Comparison of ENCODE assay signal across 8 mouse cellular contexts in genomic region chr19:43673513-43674315, GRCm38 (mm10). TPM values are rescaled to one million over a fixed set of nuclear protein-coding genes. Genes with fewer than 3 reads are reported as not detected.
DNase-seq lines count a peak whose midpoint lies in the region; ATAC-seq and TF ChIP-seq lines count a peak whose summit lies in the region.

No protein-coding gene starts in this region.

- no peak overlapping the region; the same call in 1 of the 2 replicates for H3K27ac ChIP-seq in embryonic facial prominence, embryonic 13.5 days
- no peak overlapping the region for H3K27ac ChIP-seq in limb, embryonic 12.5 days
- H3K27ac ChIP-seq in small intestine, adult 2 months (ENCODE audit: insufficient read depth, low read depth, low read length), result peak overlapping the region; percentile 80

- TF ChIP-seq POLR2A in small intestine, adult 2 months (IDR thresholded peaks at IDR 0.05; ENCODE audit: low read depth, low read length), result no peak

- ATAC-seq in erythroblast, adult 5-6 weeks (replicated peaks; ENCODE audit: low FRiP score, poor library complexity, severe bottlenecking), result no peak
- ATAC-seq in embryonic facial prominence, embryonic 13.5 days (ENCODE audit: insufficient number of reproducible peaks, insufficient read depth, low FRiP score, low TSS enrichment, low read depth), result no peak
- ATAC-seq in limb, embryonic 12.5 days (ENCODE audit: insufficient number of reproducible peaks, insufficient read depth, low FRiP score, low TSS enrichment, low read depth), result no peak

- TF ChIP-seq CTCF in small intestine, adult 2 months (IDR thresholded peaks at IDR 0.05; ENCODE audit: extremely low read depth, insufficient read length, insufficient replicate concordance, low read depth, low read length), result no peak

- H3K27me3 ChIP-seq in erythroblast, embryonic 14.5 days (ENCODE audit: control insufficient read depth), result no peaks in the 10 kb centered on the region
- no peaks in the 10 kb centered on the region; the same call in 1 of the 2 replicates for H3K27me3 ChIP-seq in embryonic facial prominence, embryonic 13.5 days
- peaks cover 2% of the 10 kb centered on the region; the same call in 1 of the 2 replicates for H3K27me3 ChIP-seq in limb, embryonic 12.5 days
- no peaks in the 10 kb centered on the region for H3K27me3 ChIP-seq in small intestine, adult 2 months (ENCODE audit: control insufficient read depth, insufficient read depth, low read length)

- H3K36me3 ChIP-seq in erythroblast, embryonic 14.5 days (ENCODE audit: control insufficient read depth), result peaks cover 5% of the 10 kb centered on the region
- H3K36me3 ChIP-seq in embryonic facial prominence, embryonic 13.5 days, result no peaks in the 10 kb centered on the region
- no peaks in the 10 kb centered on the region for H3K36me3 ChIP-seq in limb, embryonic 12.5 days
- H3K36me3 ChIP-seq in small intestine, adult 2 months (ENCODE audit: control insufficient read depth, insufficient read depth, low read length), result no peaks in the 10 kb centered on the region

- H3K4me1 ChIP-seq in erythroblast, embryonic 14.5 days (ENCODE audit: control insufficient read depth), result peaks cover 46% of the 10 kb centered on the region
- peaks cover 30% of the 10 kb centered on the region for H3K4me1 ChIP-seq in embryonic facial prominence, embryonic 13.5 days
- peaks cover 30% of the 10 kb centered on the region for H3K4me1 ChIP-seq in limb, embryonic 12.5 days (replicated peaks)
- peaks cover 19% of the 10 kb centered on the region for H3K4me1 ChIP-seq in small intestine, adult 2 months (ENCODE audit: control insufficient read depth, insufficient read depth, insufficient read length, low read length)

- peak overlapping the region; percentile 95 for H3K9ac ChIP-seq in embryonic facial prominence, embryonic 13.5 days
- H3K9ac ChIP-seq in limb, embryonic 12.5 days (replicated peaks), result peak overlapping the region; percentile 87

- H3K4me3 ChIP-seq in erythroblast, embryonic 14.5 days (replicated peaks), result peak overlapping the region; percentile 95
- H3K4me3 ChIP-seq in embryonic facial prominence, embryonic 13.5 days, result peak overlapping the region; percentile 88
- peak overlapping the region; percentile 97 for H3K4me3 ChIP-seq in limb, embryonic 12.5 days (replicated peaks)
- H3K4me3 ChIP-seq in small intestine, adult 2 months (ENCODE audit: low read depth, low read length), result peak overlapping the region; percentile 95

- peak overlapping the region; percentile 67 for H3K4me2 ChIP-seq in embryonic facial prominence, embryonic 13.5 days
- peak overlapping the region; percentile 83 for H3K4me2 ChIP-seq in limb, embryonic 12.5 days

- peak; percentile 9 to 14 for DNase-seq in B cell, adult 2 months
- DNase-seq in urinary bladder, postnatal 36 days (ENCODE audit: low spot score in 2 of 2), result no peak
- DNase-seq in kidney, postnatal 14 days, result no peak

- WGBS in embryonic facial prominence, embryonic 13.5 days, result 6% methylated on average over 21 of the region's 21 CpGs
- 7% methylated on average over 21 of the region's 21 CpGs for WGBS in limb, embryonic 12.5 days
- under 1% methylated on average over 21 of the region's 21 CpGs for WGBS in small intestine, adult 2 months

- H3K9me3 ChIP-seq in erythroblast, embryonic 14.5 days (ENCODE audit: control insufficient read depth, low read length), result no peaks in the 10 kb centered on the region
- no peaks in the 10 kb centered on the region for H3K9me3 ChIP-seq in embryonic facial prominence, embryonic 13.5 days
- H3K9me3 ChIP-seq in limb, embryonic 12.5 days, result no peaks in the 10 kb centered on the region

RNA-seq across cellular contexts. Expression of gene Slc25a28, which starts 1.0 kb away (rescaled TPM):
- polyA plus RNA-seq in erythroblast, embryonic 14.5 days (2012), result 3.1 and 4.6 TPM in 2 replicates
- 3.8 and 12.1 TPM in 2 replicates for total RNA-seq in erythroblast, adult 5-6 weeks (2015; ENCODE audit: low replicate concordance)
- total RNA-seq in erythroblast, adult 5-6 weeks (2017; ENCODE audit: low replicate concordance), result 9.7 and 10.9 TPM in 2 replicates
- polyA plus RNA-seq in embryonic facial prominence, embryonic 13.5 days (2015; fragmentation: Nextera tagmentation; extraction: Ambion mirVana), result 13.6 and 16.5 TPM in 2 replicates
- polyA plus RNA-seq in limb, embryonic 12.5 days (2016; fragmentation: Nextera tagmentation; extraction: Ambion mirVana), result 16.8 and 20.4 TPM in 2 replicates
- 41.0 and 74.2 TPM in 2 replicates for polyA plus RNA-seq in small intestine, adult 2 months (2012; rRNA removed)

RNA-seq across cellular contexts. Expression of gene Entpd7, which starts 15.8 kb away (rescaled TPM):
- 0.02 and 0.04 TPM in 2 replicates for polyA plus RNA-seq in erythroblast, embryonic 14.5 days (2012)
- total RNA-seq in erythroblast, adult 5-6 weeks (2015; ENCODE audit: low replicate concordance), result 3.8 and 4.4 TPM in 2 replicates
- 1.1 TPM in 2 replicates for total RNA-seq in erythroblast, adult 5-6 weeks (2017; ENCODE audit: low replicate concordance)
- 10.3 TPM in 2 replicates for polyA plus RNA-seq in embryonic facial prominence, embryonic 13.5 days (2015; fragmentation: Nextera tagmentation; extraction: Ambion mirVana)
- polyA plus RNA-seq in limb, embryonic 12.5 days (2016; fragmentation: Nextera tagmentation; extraction: Ambion mirVana), result 10.5 and 11.6 TPM in 2 replicates
- 16.3 and 23.3 TPM in 2 replicates for polyA plus RNA-seq in small intestine, adult 2 months (2012; rRNA removed)

Comparison
In these comparisons a context has a peak if more than half of its experiments do, and no peak if none do; other contexts are left out.
1. DNase-seq: peak in B cell, adult 2 months (2 of 2); none in urinary bladder, postnatal 36 days (0 of 2) and kidney, postnatal 14 days (single experiment).
2. RNA of gene Entpd7, which starts 15.8 kb away (polyA plus RNA-seq): 16.3 to 23.3 TPM in small intestine, adult 2 months, 10.5 to 11.6 TPM in limb, embryonic 12.5 days and 10.3 TPM in embryonic facial prominence, embryonic 13.5 days; 0.02 to 0.04 TPM in erythroblast, embryonic 14.5 days; every median in the first group is over 10 times any median in the second.
3. Peak in every context shown above with its lines, with median percentiles within 50 percentile points of each other: H3K4me3 ChIP-seq.